21 mouse cellular contexts compared by ENCODE assay signal in the genomic region with DNA sequence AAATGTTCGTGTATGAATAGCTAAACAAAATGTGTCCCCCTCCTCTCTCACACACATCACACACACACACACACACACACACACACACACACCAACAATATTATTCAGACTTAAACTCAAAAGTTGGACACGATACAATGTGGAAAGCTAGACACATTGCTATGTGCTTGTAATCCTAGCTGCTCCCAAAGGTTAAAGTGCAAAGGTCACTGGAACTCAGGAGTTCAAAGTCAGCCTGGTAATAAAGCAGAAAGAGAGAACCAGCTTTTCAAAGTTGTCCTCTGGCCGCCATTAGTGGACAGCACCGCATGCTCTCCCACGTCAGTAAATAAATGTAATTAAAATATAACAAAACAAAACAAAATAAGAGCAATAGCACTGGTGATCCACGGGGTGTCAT. TPM values are rescaled to one million over a fixed set of nuclear protein-coding genes. Genes with fewer than 3 reads are reported as not detected.
"Had no signal": no experiment of that assay in that cellular context is flagged by ENCODE, and none has a peak within 500 bp of the region (broad histone marks: within the 10 kb centered on the region; RNA-seq: fewer than 3 reads in every experiment).

No protein-coding gene starts in this region.

- H3K27ac ChIP-seq: kidney, postnatal 0 days; limb, embryonic 12.5 days; limb, embryonic 15.5 days; liver, embryonic 12.5 days; liver, embryonic 15.5 days; stomach, postnatal 0 days had no signal

- H3K4me2 ChIP-seq: liver, embryonic 12.5 days; liver, embryonic 15.5 days; midbrain, embryonic 11.5 days had no signal

- ATAC-seq: liver, embryonic 12.5 days had no signal

- H3K9me3 ChIP-seq: limb, embryonic 12.5 days; limb, embryonic 15.5 days; liver, embryonic 12.5 days; liver, embryonic 15.5 days had no signal

- DNase-seq: kidney, adult 11 months; kidney, postnatal 4 days; left cerebral cortex, postnatal 4 days; lung, adult 2 months; lung, postnatal 14 days; lung, postnatal 4 days; midbrain, embryonic 14.5 days; right cerebral cortex, postnatal 14 days; right cerebral cortex, postnatal 4 days; thymus, adult 2 months; thymus, postnatal 14 days; thymus, postnatal 4 days had no signal

- H3K9ac ChIP-seq: limb, embryonic 12.5 days; limb, embryonic 15.5 days; liver, embryonic 12.5 days; liver, embryonic 15.5 days had no signal

- H3K27me3 ChIP-seq: limb, embryonic 15.5 days had no signal

- H3K36me3 ChIP-seq: limb, embryonic 12.5 days; liver, embryonic 12.5 days; liver, embryonic 15.5 days had no signal

- H3K4me3 ChIP-seq: limb, embryonic 12.5 days; liver, embryonic 12.5 days; liver, embryonic 15.5 days had no signal

RNA-seq across cellular contexts. Expression of a gene that starts 3.1 kb away (rescaled TPM):
- total RNA-seq: megakaryocyte progenitor cell, adult 5-6 weeks; megakaryocyte-erythroid progenitor cell, adult 5-6 weeks had no signal
